Mouse (Mus musculus) ES-E14 (cell line): ENCODE measurements at regions not wholly inside any gene's neighbourhood (a gene's known extent, or its start where the extent isn't known, plus 50 kb on each side); places are given as distances from the start of the nearest gene placed in this dataset.

Source experiments
- CHD2 ChIP-seq: IDR thresholded peaks from 2 replicates; pipeline ENCODE4 v1.6.1; 2014; ENCODE audit warnings: mild to moderate bottlenecking, low read depth, low read length, inconsistent platforms
- HCFC1 ChIP-seq: IDR thresholded peaks from 2 replicates; pipeline ENCODE4 v1.6.1; 2012; ENCODE audit warnings: low read length, inconsistent platforms, borderline replicate concordance; ENCODE audit not compliant: insufficient read depth
- MAFK ChIP-seq: IDR thresholded peaks from 2 replicates; pipeline ENCODE4 v1.6.1; 2014; ENCODE audit warnings: mild to moderate bottlenecking, low read depth, low read length, inconsistent platforms; ENCODE audit not compliant: insufficient read depth
- ZC3H11A ChIP-seq: IDR thresholded peaks from 2 replicates; pipeline ENCODE4 v1.6.1; 2012; ENCODE audit warnings: low read depth, mild to moderate bottlenecking, inconsistent platforms, low read length, borderline replicate concordance
- ZNF384 ChIP-seq: IDR thresholded peaks from 2 replicates; pipeline ENCODE4 v1.6.1; 2012; ENCODE audit warnings: low read depth, low read length, inconsistent platforms

- TF ChIP-seq HCFC1 (no peak), ZNF384 (no peak), MAFK (no peak), ZC3H11A (no peak), CHD2 (no peak)
Measured at GRCm38 (mm10) chr9:32029786-32030185, 86.2 kb upstream of the Arhgap32 start.
